Mouse (Mus musculus) megakaryocyte, embryonic 14.5 days (primary cell): Measurements from ENCODE around the gene Snapc3.

ENCODE experiments used
- FLI1 ChIP-seq: IDR thresholded peaks from 2 replicates; pipeline ENCODE4 v1.6.1; 2012; ENCODE audit warnings: low read length, inconsistent platforms, mixed read lengths
- GATA1 ChIP-seq: IDR thresholded peaks from 3 replicates; pipeline ENCODE4 v1.6.1; 2012; ENCODE audit warnings: mixed read lengths, low read length, inconsistent platforms, borderline replicate concordance

DNA sequence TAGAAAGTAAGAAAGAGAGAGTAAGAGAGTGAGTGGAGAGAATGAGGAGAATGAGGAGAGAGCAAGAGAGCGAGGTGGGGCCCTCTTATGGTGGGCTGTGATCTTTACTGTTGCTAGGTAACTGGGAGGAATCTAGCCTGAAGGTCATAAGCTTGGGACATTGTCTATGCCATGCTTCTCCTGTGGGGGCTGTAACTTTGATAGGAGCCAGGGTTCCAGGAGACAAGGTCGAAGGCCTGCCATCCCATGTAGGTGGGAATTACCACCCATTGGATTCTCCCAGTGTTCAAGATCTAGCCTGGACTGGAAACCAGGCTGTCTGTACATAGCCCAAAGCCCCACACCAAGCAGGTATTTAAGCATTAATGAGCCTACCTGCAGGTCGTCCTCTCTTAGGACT lies 50.7 kb downstream of the Snapc3 start:
- no peak for TF ChIP-seq GATA1
- no peak for TF ChIP-seq FLI1
